Mouse (Mus musculus) CD4-positive, CD25-positive, alpha-beta regulatory T cell, adult 2 months (primary cell): ENCODE data around the gene Mef2d.

Experiments used
- DNase-seq: peaks from one replicate; pipeline ENCODE4 v3.0.0-alpha.2; 2012; ENCODE audit warnings: low read depth, low spot score

The Mef2d gene

GRCm38 (mm10) chr3:88137821-88138220 is 4.4 kb upstream of the Mef2d start:
- DNase-seq, result peak; percentile 78

GRCm38 (mm10) chr3:88138336-88139242 is 3.6 kb upstream of the Mef2d start:
- DNase-seq, result peak; percentile 97

DNA sequence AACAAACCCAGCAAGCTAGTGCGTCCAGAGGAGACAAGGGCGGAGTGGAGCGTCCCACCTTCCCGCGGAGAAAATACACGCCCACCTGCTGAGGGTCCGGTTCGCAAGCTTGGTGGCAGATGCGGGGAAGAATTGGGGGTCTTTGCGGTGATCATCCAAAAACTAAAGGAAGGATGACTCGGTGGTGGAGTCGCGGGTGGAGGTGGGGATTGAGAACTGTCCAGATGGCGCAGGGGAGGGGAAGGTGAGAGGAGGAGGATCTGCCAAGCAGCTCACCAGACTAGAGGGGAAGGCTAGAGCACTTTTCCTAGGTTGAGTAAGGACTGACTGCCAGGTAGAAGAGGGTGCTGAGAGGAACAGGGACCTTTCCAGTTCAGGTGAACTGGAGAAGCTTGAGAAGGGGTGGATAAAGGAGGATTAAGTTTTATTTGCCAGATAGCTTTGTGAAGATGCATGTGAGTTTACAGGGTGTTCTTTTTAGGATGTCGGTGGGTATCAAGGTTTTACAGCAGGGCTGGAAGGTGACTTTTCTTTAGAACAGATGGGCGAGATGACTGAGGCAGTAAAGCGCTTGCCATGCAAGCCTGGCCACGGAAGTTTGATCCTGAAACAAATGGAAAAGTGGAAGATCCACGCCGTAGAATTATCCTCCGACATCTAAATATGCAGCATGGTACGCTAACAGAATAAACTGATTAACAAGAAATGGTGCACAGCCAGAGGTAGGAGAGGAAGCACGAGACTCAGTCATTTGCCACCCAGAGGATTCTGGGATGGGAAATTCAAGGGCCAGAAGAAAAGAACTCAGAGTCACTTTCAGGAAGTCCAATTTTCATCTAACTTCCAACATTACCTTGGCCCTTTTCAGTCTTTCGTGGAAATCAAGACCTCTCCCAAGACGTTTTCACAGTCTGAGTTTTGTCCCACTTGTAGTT is 2.7 kb upstream of the Mef2d start:
- peak; percentile 51 for DNase-seq

DNA sequence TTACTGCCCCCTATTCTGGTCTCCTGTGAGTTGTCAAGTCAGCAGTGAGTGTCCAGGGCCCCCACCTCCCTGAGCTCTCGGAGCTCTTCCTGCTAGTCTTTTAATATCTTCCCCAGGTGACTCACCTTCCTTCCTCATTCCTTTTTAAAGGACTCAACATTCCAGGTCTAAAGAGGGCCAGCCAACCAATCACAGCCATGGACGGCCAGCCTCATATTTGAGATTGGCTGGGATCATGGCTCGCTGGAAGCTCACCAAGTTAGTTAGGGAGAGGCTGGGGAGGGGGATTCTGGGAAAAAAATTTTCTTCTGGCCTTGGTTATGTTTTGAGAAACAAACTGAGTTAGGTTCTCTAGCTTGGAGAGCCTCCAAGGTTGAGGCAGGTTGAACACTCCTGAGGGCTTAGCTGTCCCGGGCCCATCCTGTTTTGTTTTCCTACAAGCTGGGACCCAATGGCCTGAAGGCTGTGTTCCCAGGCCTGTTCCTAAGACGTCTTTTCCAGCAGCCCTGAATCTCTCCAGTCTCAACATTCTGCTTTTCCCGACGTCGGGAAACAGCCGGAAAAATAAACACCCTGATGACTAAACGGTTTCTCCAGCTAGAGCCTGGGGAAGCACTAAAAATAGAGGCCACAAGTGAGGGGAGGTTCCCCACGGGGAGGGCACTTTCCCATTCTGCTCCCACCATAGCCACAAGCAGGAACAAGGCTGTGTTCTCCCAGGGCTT is 1.8 kb upstream of the Mef2d start:
- no peak for DNase-seq

DNA sequence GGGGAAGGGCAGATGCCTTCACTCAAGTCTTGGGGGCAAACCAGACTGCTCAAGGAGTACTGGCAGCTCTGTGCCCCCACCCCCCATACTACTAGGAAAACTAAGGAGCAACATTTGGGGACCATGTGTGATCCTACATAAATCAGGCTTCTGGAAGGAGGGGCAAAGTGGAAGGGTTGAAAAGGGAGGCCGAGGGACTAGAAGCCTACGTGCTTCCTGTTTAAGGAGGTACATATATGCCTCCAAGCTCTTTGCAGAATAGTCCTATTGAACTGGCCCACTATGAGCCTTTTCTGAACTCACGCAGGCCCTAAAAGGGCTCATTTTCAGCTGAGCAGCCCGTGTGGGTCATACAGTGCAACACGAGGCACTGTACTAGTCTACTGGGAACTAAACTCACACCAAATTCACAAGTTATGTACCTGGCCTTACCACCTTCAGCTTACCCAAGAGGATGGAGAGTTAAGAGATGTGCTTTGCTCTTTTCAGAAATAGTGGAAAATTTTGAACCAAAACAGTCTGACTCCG is 1.2 kb upstream of the Mef2d start:
- peak; percentile 66 for DNase-seq

- peak; percentile 84 for DNase-seq
Measured at GRCm38 (mm10) chr3:88141439-88141786, 759 bp upstream of the Mef2d start.

- no peak for DNase-seq
Measured at GRCm38 (mm10) chr3:88142546-88142915, 359 bp downstream of the Mef2d start.

DNA sequence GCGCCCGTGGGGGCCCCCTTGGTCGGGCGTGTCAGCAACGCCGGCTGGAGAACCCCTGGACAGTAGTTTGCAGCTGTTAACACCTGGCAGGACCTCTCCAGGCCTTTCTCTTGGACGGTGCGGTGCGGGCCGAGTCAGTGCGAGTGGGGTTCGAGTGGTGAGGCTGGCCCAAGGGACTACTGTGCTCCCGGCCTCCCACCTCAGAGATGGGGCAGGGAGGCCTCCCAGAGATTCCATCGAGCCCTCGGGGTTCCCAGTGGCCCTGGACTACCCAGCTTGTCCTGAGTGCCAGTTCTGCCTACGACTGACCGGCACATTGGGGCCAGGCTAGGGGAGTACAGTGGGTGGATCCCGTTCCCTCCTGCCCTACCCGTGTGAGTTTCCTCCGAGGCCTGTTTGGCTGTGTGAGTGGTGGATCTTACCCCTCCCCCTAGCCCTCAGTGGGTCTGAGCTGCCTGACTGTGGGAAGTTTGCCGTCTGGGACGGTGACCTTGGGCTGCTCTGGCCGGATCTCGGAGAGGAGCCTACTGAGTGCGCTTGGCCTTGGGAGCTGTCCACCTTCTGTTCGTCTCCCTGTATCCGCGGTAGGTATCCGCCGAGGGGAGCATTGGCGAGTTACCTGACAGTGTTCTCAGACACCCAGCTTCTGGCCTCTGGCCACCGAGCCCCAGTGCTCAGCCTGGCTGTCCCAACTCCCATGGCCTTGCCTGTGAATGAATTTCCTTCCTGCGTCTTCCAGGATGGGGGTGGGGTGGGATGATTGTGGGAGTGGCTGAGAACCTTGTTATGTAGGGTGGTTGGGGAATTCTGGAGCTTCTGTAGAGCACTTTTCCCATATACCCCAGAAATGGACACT is 972 bp downstream of the Mef2d start:
- DNase-seq, result peak; percentile 64

GRCm38 (mm10) chr3:88143961-88144486 is 1.9 kb downstream of the Mef2d start:
- peak; percentile 60 for DNase-seq

DNA sequence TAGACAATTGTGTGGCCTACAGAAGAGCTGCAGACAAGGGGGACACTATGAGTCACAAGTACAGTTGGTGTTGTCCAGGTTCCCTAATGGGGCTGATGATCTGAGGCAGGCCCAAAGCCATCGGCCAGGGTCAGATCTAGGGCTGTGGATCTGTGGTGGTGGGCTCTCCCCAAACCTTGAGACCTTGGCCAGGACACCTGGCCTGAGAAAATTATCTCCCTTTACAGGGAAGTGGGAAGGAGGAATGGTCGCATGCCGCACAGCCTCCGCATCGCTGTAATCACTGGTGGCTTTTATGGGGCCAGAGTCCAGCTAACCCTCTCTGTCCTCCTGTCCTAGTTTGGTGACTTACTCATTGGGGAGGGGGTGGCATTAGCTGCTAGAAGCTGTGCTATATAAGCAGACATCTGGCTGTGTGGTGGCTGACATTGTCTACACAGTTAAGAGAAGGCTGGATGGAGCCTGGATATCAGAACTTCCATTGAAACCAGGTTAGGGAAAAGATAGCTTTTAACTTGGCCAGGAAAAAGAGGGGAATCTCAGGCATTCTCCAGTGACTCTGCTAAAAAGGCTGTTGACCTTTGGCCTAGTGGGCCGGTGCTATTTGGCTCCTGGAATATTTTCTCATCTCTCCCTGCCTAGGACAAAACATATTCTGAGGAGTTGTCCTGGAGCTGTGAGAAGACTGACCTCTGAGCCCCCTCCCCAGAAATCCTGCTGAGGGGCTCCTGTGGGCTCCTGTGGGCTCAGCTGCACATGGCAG is 2.7 kb downstream of the Mef2d start:
- DNase-seq, result no peak

DNA sequence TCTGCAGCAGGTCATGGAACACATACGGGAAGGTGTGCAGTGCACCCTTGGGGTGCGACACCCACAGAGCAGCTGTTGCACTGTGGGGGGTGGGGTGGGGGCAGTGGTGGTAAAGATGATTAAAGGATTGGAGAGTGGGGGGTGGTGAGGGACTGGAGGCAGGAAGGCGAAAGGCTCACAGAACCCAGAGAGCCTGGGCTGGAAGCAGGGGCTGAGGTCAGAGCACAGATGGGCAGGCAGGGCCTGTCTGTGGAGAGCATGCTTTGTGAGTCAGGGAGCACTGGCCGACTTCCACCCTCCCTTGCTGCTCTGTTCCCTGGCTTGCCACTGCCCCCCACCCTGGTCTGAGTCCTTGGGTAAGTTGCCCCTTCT is 3.2 kb downstream of the Mef2d start:
- peak; percentile 47 for DNase-seq

DNA sequence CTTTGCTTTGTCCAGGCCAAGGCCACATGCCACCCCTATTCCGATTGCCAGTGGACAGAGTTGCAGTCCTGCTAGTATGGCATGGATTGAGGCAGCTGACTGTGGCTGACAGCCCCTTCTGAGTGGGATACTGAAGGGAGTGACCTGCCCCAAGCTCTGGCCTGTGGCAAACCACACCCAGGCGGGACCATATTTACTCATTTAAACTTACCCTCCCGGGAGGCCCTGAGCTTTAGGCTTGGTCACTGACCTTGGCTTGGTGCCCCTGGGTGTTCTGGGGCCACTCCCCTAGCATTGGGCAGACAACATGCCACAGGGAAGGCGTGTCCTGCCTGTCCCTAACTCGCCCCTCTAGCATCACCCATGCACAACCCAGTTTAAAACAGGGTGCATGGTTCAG is 3.8 kb downstream of the Mef2d start:
- DNase-seq, result no peak

- peak; percentile 47 for DNase-seq
Measured at GRCm38 (mm10) chr3:88146376-88147112, 4.4 kb downstream of the Mef2d start.

- no peak for DNase-seq
Measured at GRCm38 (mm10) chr3:88147444-88147843, 5.3 kb downstream of the Mef2d start.

- no peak for DNase-seq
Measured at GRCm38 (mm10) chr3:88147866-88148265, 5.7 kb downstream of the Mef2d start.

DNA sequence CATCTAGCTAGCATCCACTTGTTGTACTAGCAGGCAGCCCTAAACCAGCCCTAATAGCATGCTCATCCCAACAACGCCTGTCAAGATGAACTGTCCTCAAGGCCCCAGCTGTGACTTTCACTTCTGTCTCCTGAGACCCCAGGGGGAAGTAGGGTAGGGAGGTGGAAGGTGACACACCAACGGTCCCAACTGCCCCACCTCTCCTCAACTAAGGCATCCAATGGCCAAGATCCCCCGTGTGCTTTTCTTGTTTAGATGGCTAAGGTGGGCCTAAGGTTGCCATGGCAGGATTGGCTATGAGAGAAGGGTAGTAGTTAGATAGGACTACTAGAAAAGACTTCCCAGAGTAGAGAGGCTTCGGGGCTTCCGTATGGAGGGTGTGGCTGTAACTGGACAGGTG is 6.2 kb downstream of the Mef2d start:
- DNase-seq, result no peak

DNA sequence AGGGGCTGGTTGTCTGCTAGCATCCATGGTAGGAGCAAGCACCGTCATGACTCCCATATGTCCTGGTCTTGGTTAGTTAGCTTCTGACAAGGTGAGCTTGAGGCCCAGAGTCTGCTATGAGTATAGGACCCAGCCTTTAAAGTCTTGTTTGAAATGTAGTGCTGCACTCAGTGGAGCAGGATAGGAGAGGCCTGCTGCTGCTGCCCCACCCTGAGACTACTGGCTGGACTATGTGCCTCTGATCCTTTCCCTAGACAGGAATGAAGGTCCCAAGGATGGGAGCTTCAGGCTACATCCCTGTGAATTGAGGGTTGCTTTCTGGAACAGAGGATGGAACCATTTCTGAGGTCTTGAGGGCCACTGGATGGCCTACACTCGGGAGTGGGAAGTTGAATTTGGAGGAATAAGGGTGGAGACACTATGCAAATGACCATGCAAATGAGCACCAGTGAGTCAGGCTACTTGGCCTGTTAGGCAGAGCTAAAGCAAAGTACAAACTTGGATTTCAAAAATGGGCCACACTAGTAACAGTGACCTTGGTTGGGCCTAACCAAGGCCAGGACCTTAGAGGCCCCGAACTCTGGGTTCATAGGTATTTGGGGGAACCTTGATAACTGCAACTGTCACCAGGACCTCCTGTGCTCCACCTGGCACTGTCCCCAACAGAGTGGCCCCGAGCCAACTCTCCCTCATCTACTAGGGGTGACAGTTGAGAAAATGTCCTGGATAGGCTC is 6.8 kb downstream of the Mef2d start:
- DNase-seq, result no peak

DNA sequence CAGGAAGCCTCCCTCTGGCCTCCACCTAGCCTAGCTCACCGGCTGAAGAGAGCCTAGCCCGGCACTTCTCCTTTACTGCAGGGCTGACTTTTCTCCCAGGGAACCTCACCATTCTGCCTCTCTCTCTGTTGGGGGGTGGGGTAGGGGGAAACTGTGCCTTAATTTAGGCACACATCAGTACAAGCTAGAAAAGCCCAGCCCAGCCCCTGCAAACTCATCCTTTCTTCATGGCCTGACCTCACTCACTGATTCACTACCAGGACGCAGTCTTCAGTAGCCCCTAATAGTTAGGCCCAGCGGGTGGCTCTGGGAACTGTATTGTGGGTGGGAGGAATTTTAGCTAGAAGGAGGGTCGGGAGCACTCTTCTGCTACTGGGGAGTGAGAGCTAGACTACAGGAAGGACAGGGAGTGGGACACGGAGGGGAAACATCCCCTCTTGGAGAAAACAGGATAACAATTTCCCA is 7.4 kb downstream of the Mef2d start:
- DNase-seq, result no peak
